Mouse (Mus musculus) embryonic facial prominence, embryonic 11.5 days (tissue): Measurements from ENCODE around the gene Hoxd13. TPM values are rescaled to one million over a fixed set of nuclear protein-coding genes. Genes with fewer than 3 reads are reported as not detected.

Experiments used
- ATAC-seq: fragments of 200-750 bp; cut with Nextera tagmentation; replicated peaks from 2 replicates; pipeline ENCODE4 v1.8.0; 2017; ENCODE audit warnings: low read depth; ENCODE audit not compliant: insufficient number of reproducible peaks, low FRiP score, low TSS enrichment
- DNase-seq: peaks from one replicate; pipeline ENCODE4 v3.0.0-alpha.2; 2015; ENCODE audit warnings: low spot score
- H3K27ac ChIP-seq: fragments of 300-500 bp; sonication (generic); replicated peaks from 2 replicates; pipeline ENCODE4 v1.5.1; 2014; ENCODE audit warnings: mild to moderate bottlenecking, low read depth, low read length, control low read depth
- H3K27me3 ChIP-seq: fragments of 300-500 bp; sonication (generic); 2 replicates; pipeline ENCODE4 v1.6.1; 2014; ENCODE audit warnings: mild to moderate bottlenecking, low read length, moderate library complexity, mixed read lengths; ENCODE audit not compliant: control insufficient read depth, insufficient read depth
- H3K36me3 ChIP-seq: fragments of 300-500 bp; sonication (generic); replicated peaks from 2 replicates; pipeline ENCODE4 v1.6.1; 2014; ENCODE audit warnings: low read depth, mild to moderate bottlenecking, low read length, moderate library complexity, mixed read lengths; ENCODE audit not compliant: control insufficient read depth, insufficient read depth
- H3K4me1 ChIP-seq: fragments of 300-500 bp; sonication (generic); 2 replicates; pipeline ENCODE4 v1.6.1; 2014; ENCODE audit warnings: low read length, mixed read lengths; ENCODE audit not compliant: control insufficient read depth, insufficient read depth
- H3K4me2 ChIP-seq: fragments of 300-500 bp; sonication (generic); 2 replicates; pipeline ENCODE4 v1.6.1; 2014; ENCODE audit warnings: low read depth, mild to moderate bottlenecking, control low read depth, low read length, moderate library complexity
- H3K4me3 ChIP-seq: fragments of 300-500 bp; sonication (generic); 2 replicates; pipeline ENCODE4 v1.5.1; 2014; ENCODE audit warnings: low read depth, low read length, control low read depth
- H3K9ac ChIP-seq: fragments of 300-500 bp; sonication (generic); replicated peaks from 2 replicates; pipeline ENCODE4 v1.6.1; 2014; ENCODE audit warnings: mild to moderate bottlenecking, control low read depth, low read length
- H3K9me3 ChIP-seq: fragments of 300-500 bp; sonication (generic); replicated peaks from 2 replicates; pipeline ENCODE4 v1.6.1; 2016; ENCODE audit warnings: mild to moderate bottlenecking, low read length, inconsistent platforms, mixed read lengths; ENCODE audit not compliant: control insufficient read depth
- WGBS: fragments of 180-500 bp; shearing (Covaris S2); extraction: QIAGEN DNeasy Blood & Tissue Kit; methylation state at CpG from one replicate; pipeline ENCODE4 v1.1.7; 2014; 5-methylcytosine and 5-hydroxymethylcytosine counted together
- polyA plus RNA-seq: library from polyadenylated mRNA; unstranded; fragments of >200 nt; fragmentation: Nextera tagmentation; extraction: Ambion mirVana; gene quantifications from 2 replicates; pipeline ENCODE4 v1.2.1, GENCODE M21; 2014

Gene Hoxd13
- polyA plus RNA-seq, 1 experiment from 2014 or later, result not detected

DNA sequence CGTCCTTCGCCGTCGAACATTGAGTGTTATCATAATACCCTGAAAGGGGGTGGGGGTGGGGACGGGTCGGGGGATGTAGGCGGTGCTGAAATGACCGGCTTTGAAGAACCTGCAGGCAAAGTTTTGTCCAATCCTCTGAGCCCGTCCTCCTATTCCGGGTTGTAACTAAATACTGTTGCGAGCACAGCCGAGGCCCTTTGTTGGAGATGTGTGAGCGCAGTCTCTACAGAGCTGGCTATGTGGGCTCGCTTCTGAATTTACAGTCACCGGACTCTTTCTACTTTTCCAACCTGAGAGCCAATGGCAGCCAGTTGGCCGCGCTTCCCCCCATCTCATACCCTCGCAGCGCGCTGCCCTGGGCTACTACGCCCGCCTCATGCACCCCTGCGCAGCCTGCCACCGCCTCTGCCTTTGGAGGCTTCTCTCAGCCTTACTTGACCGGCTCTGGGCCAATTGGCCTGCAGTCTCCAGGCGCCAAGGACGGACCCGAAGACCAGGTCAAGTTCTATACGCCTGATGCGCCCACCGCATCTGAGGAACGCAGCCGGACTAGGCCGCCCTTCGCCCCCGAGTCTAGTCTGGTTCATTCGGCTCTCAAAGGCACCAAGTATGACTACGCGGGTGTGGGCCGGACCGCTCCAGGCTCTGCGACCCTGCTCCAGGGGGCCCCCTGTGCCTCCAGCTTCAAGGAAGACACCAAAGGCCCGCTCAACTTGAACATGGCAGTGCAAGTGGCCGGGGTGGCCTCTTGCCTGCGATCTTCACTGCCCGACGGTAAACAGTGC lies 7.0 kb downstream of the Hoxd13 start, which contains the start of gene Hoxd12:
Gene Hoxd12, plus strand, starts transcription at position 133 of the 785 bp plus-strand sequence.
- H3K27ac ChIP-seq, result no peak within 1 kb of the TSS
- H3K4me3 ChIP-seq, result no peak within 1 kb of the TSS
- peaks cover 85% of the 10 kb centered on the region for H3K27me3 ChIP-seq
- no peak within 1 kb of the TSS for H3K9ac ChIP-seq
- no peak for DNase-seq
- no peak within 1 kb of the TSS for H3K4me2 ChIP-seq
- no peaks in the 10 kb centered on the region for H3K9me3 ChIP-seq
- no peaks in the 10 kb centered on the region; the same call in 1 of the 2 replicates for H3K4me1 ChIP-seq
- no peaks in the 10 kb centered on the region for H3K36me3 ChIP-seq
- no peak for ATAC-seq
- WGBS, result 2% methylated on average over 47 of the region's 47 CpGs

DNA sequence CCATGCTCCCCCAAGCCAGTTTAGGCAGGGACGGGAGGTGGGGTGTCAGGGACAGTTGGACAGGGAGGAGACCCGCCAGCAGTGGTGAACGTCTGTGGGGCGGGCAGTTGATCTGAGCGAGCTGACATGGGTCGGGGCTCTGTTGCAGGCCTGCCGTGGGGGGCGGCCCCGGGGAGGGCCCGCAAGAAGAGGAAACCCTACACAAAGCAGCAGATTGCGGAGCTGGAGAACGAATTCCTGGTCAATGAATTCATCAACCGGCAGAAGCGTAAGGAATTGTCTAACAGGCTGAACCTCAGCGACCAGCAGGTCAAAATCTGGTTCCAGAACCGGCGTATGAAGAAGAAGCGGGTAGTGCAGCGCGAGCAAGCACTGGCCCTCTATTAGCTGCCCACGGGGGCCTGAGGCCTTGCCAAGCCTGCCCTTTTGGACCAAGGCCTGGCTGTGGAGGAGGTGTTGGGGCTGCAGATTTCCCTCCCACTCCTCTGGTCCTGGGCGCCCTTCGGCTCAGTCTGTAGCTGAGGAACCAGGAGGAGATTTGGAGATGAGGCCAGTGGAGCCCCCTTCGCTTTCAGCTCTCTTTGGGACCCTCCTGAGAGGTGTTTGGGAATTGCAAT lies 7.7 kb downstream of the Hoxd13 start:
- DNase-seq (no peak), ATAC-seq (no peak)
- no peak overlapping the region for H3K4me3 ChIP-seq
- H3K4me2 ChIP-seq, result no peak overlapping the region
- no peaks in the 10 kb centered on the region for H3K9me3 ChIP-seq
- WGBS, result 5% methylated on average over 24 of the region's 24 CpGs
- no peaks in the 10 kb centered on the region for H3K36me3 ChIP-seq
- H3K9ac ChIP-seq, result no peak overlapping the region
- H3K27ac ChIP-seq, result no peak overlapping the region
- peaks cover 88% of the 10 kb centered on the region for H3K27me3 ChIP-seq
- no peaks in the 10 kb centered on the region; the same call in 1 of the 2 replicates for H3K4me1 ChIP-seq

DNA sequence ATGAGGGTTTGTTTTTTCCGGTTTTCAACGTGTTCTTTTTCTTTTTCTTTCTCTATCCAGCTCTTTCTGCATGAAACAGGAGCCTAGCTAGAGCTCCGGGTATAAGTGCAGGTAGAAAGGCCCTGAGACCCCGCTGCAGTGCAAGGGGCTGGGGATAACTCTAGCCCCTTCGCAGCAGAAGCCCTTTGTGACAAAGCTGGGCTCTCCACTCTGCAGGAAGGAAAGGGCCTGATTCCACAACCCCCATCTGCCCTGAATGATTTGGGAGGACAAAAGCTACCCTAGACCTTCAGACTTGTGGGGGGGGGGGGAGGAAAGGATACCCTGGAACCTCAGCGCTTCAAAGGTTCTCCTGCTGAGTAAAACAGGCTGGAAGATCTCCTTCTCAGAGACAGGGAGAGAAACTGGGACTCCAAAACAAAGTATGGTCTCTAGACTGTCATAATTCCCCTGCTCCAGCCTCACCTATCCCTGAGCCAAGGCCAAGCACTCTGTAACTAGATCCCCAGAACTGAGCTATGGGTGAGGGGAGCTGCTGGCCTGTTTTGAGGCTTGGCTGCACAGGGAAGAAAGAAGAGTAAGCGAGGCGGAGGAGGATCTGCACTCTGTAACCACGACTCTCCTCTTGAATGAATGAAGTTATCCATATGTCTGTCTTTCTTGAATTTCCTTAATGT lies 8.4 kb downstream of the Hoxd13 start:
- ATAC-seq, result no peak
- Histone ChIP-seq H3K27ac (no peak overlapping the region), H3K27me3 (peaks cover 95% of the 10 kb centered on the region), H3K4me2 (no peak overlapping the region), H3K4me1 (no peaks in the 10 kb centered on the region; the same call in 1 of the 2 replicates), H3K9ac (no peak overlapping the region), H3K9me3 (no peaks in the 10 kb centered on the region), H3K4me3 (no peak overlapping the region), H3K36me3 (no peaks in the 10 kb centered on the region)
- no peak for DNase-seq
- WGBS, result 2% methylated on average over 9 of the region's 9 CpGs

- no peaks in the 10 kb centered on the region for H3K36me3 ChIP-seq
- no peak overlapping the region for H3K9ac ChIP-seq
- no peak overlapping the region for H3K27ac ChIP-seq
- DNase-seq, result no peak
- peaks cover 3% of the 10 kb centered on the region; the same call in 1 of the 2 replicates for H3K4me1 ChIP-seq
- whole genome bisulfite sequencing, result 9% methylated on average over 2 of the region's 2 CpGs
- no peak overlapping the region for H3K4me3 ChIP-seq
- no peak overlapping the region for H3K4me2 ChIP-seq
- ATAC-seq, result no peak
- H3K27me3 ChIP-seq, result peaks cover 96% of the 10 kb centered on the region
- no peaks in the 10 kb centered on the region for H3K9me3 ChIP-seq
Measured at GRCm38 (mm10) chr2:74677106-74677505, 9.0 kb downstream of the Hoxd13 start.

GRCm38 (mm10) chr2:74678891-74679595 lies 10.9 kb downstream of the Hoxd13 start, which contains the start of gene Hoxd11:
TSS of gene Hoxd11 (plus strand) at chr2:74679557.
- Histone ChIP-seq H3K9me3 (no peaks in the 10 kb centered on the region), H3K4me3 (no peak within 1 kb of the TSS), H3K36me3 (no peaks in the 10 kb centered on the region), H3K9ac (no peak within 1 kb of the TSS), H3K27ac (no peak within 1 kb of the TSS), H3K4me2 (no peak within 1 kb of the TSS), H3K27me3 (peaks cover 97% of the 10 kb centered on the region), H3K4me1 (peaks cover 4% of the 10 kb centered on the region; the same call in 1 of the 2 replicates)
- DNase-seq (no peak), ATAC-seq (no peak)
- 1% methylated on average over 15 of the region's 15 CpGs for whole genome bisulfite sequencing

DNA sequence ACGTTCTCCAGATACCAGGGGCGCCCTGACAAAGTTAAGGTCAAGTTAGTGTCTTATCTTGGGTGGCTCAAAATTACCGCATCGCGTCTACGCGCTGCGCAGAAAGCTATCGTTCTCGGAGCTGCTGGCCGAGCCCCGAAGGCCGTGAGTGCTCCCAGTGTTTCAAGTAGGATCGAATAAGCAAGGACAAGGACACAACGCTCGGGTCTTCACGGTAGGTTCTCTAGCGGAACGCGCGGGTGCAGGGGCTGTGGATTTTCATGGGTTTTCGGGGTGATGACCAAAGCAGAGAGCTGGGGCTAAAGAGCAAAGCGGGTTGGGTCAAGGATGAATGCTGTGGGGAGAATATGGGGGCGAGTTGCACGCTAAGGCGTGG lies 11.5 kb downstream of the Hoxd13 start:
- DNase-seq, result no peak
- H3K4me3 ChIP-seq, result no peak overlapping the region
- no peaks in the 10 kb centered on the region for H3K9me3 ChIP-seq
- H3K4me2 ChIP-seq, result no peak overlapping the region
- H3K27ac ChIP-seq, result no peak overlapping the region
- no peak overlapping the region for H3K9ac ChIP-seq
- H3K27me3 ChIP-seq, result peaks cover 97% of the 10 kb centered on the region
- H3K36me3 ChIP-seq, result no peaks in the 10 kb centered on the region
- peaks cover 4% of the 10 kb centered on the region; the same call in 1 of the 2 replicates for H3K4me1 ChIP-seq
- under 1% methylated on average over 26 of the region's 26 CpGs for WGBS
- ATAC-seq, result no peak

DNA sequence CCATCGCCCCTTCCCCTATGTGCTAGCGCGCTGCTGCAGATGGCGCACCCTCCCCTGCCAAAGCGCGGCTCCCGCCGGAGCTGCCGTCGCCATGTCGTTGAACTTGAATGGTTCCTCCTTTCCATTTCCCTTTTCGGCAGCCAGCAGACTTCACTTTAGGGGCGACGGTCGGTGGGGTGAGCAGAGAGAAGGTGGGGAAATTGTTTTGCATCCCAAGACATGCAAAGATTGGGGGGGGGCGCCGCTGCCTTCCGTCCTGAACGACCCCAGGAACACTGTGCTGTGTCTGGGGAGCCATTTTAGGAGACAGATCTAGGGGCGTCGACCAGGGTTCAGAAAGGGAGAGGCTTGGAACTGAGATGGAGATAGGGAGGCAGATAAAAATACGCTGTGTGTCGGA lies 11.9 kb downstream of the Hoxd13 start:
- Histone ChIP-seq H3K4me3 (no peak overlapping the region), H3K9ac (no peak overlapping the region), H3K4me1 (peaks cover 4% of the 10 kb centered on the region; the same call in 1 of the 2 replicates), H3K4me2 (no peak overlapping the region), H3K36me3 (no peaks in the 10 kb centered on the region), H3K27ac (no peak overlapping the region), H3K27me3 (peaks cover 96% of the 10 kb centered on the region), H3K9me3 (no peaks in the 10 kb centered on the region)
- under 1% methylated on average over 23 of the region's 23 CpGs for WGBS
- ATAC-seq, result no peak
- DNase-seq, result no peak
